Mouse (Mus musculus) MEL (cell line): ENCODE data around the gene Uckl1. TPM values are rescaled to one million over a fixed set of nuclear protein-coding genes. Genes with fewer than 3 reads are reported as not detected.

ENCODE experiments used
- DNase-seq: peaks from one replicate; pipeline ENCODE4 v3.0.0; 2011; ENCODE audit warnings: low read depth, low spot score
- H3K27ac ChIP-seq: 2 replicates; pipeline ENCODE4 v1.5.1; 2012; ENCODE audit warnings: low read depth, mild to moderate bottlenecking, control low read depth, low read length, moderate library complexity; ENCODE audit not compliant: control insufficient read depth
- H3K27me3 ChIP-seq, 2 experiments: fragments of 150-350 bp in 1 of 2; sonication (generic) in 1 of 2; 2 replicates each; pipeline ENCODE4 v1.6.1; 2012; ENCODE audit warnings: low read length in 2 of 2, mild to moderate bottlenecking in 2 of 2, improper control_type of control experiment in 1 of 2, moderate library complexity in 1 of 2; ENCODE audit not compliant: insufficient read depth in 2 of 2, control insufficient read depth in 1 of 2
- H3K36me3 ChIP-seq, 2 experiments: 2 replicates each; pipeline ENCODE4 v1.6.1; 2012 to 2014; ENCODE audit warnings: low read length in 2 of 2, improper control_type of control experiment in 1 of 2, inconsistent platforms in 1 of 2, mild to moderate bottlenecking in 1 of 2; ENCODE audit not compliant: insufficient read depth in 2 of 2, control insufficient read depth in 1 of 2
- H3K4me1 ChIP-seq, 2 experiments: fragments of 150-350 bp in 1 of 2; sonication (generic) in 1 of 2; 2 replicates each; pipeline ENCODE4 v1.6.1; 2012; ENCODE audit warnings: low read length in 2 of 2, improper control_type of control experiment in 1 of 2, mild to moderate bottlenecking in 1 of 2; ENCODE audit not compliant: insufficient read depth in 2 of 2, control insufficient read depth in 1 of 2
- H3K4me3 ChIP-seq, 2 experiments: fragments of 150-350 bp in 1 of 2; sonication (generic) in 1 of 2; 2 replicates each; pipeline ENCODE4 v1.5.1; 2012; ENCODE audit warnings: low read depth in 2 of 2, low read length in 2 of 2, mild to moderate bottlenecking in 2 of 2, moderate library complexity in 2 of 2, control low read depth in 1 of 2, improper control_type of control experiment in 1 of 2; ENCODE audit not compliant: control insufficient read depth in 1 of 2, insufficient read depth in 1 of 2
- H3K79me2 ChIP-seq: 2 replicates; pipeline ENCODE4 v1.6.1; 2012; ENCODE audit warnings: mild to moderate bottlenecking, low read length, moderate library complexity; ENCODE audit not compliant: control insufficient read depth, poor library complexity, insufficient read depth
- H3K9ac ChIP-seq: 2 replicates; pipeline ENCODE4 v1.6.1; 2012; ENCODE audit warnings: low read depth, mild to moderate bottlenecking, control low read depth, low read length, moderate library complexity; ENCODE audit not compliant: control insufficient read depth, poor library complexity, severe bottlenecking
- H3K9me3 ChIP-seq: fragments of 150-350 bp; sonication (generic); replicated peaks from 2 replicates; pipeline ENCODE4 v1.6.1; 2012; ENCODE audit warnings: mild to moderate bottlenecking, low read length, improper control_type of control experiment, moderate library complexity; ENCODE audit not compliant: insufficient read depth
- CHD1 ChIP-seq: IDR thresholded peaks from 2 replicates; pipeline ENCODE4 v1.6.1; 2012; ENCODE audit warnings: low read depth, mild to moderate bottlenecking, inconsistent platforms, low read length, improper control_type of control experiment
- ELF1 ChIP-seq: IDR thresholded peaks from 2 replicates; pipeline ENCODE4 v1.6.1; 2014; ENCODE audit warnings: low read depth, mild to moderate bottlenecking, inconsistent platforms, low read length, improper control_type of control experiment, moderate library complexity
- EP300 ChIP-seq, 2 experiments: IDR thresholded peaks; 2 replicates each; pipeline ENCODE4 v1.6.1; 2011; ENCODE audit warnings: improper control_type of control experiment in 2 of 2, low read length in 2 of 2, low read depth in 1 of 2, mild to moderate bottlenecking in 1 of 2
- GABPA ChIP-seq: IDR thresholded peaks from 2 replicates; pipeline ENCODE4 v1.6.1; 2012; ENCODE audit warnings: low read depth, mild to moderate bottlenecking, inconsistent platforms, low read length, improper control_type of control experiment, moderate library complexity
- JUND ChIP-seq: IDR thresholded peaks from 2 replicates; pipeline ENCODE4 v1.6.1; 2011; ENCODE audit warnings: low read depth, mild to moderate bottlenecking, improper control_type of control experiment, low read length
- MAFK ChIP-seq: IDR thresholded peaks from 2 replicates; pipeline ENCODE4 v1.6.1; 2011; ENCODE audit warnings: low read depth, mild to moderate bottlenecking, low read length, improper control_type of control experiment, borderline replicate concordance
- MAX ChIP-seq: IDR thresholded peaks from 2 replicates; pipeline ENCODE4 v1.6.1; 2011; ENCODE audit warnings: low read length, improper control_type of control experiment
- MEF2A ChIP-seq: IDR thresholded peaks from 2 replicates; pipeline ENCODE4 v1.6.1; 2014; ENCODE audit warnings: low read depth, mild to moderate bottlenecking, inconsistent platforms, low read length, improper control_type of control experiment; ENCODE audit not compliant: poor library complexity, insufficient replicate concordance, severe bottlenecking; ENCODE audit errors: extremely low read depth
- NELFE ChIP-seq: IDR thresholded peaks from 2 replicates; pipeline ENCODE4 v1.6.1; 2011; ENCODE audit warnings: low read depth, low read length, improper control_type of control experiment
- RAD21 ChIP-seq: IDR thresholded peaks from 2 replicates; pipeline ENCODE4 v1.6.1; 2011; ENCODE audit warnings: mild to moderate bottlenecking, low read depth, low read length, improper control_type of control experiment
- RCOR1 ChIP-seq: IDR thresholded peaks from 2 replicates; pipeline ENCODE4 v1.6.1; 2012; ENCODE audit warnings: low read depth, mild to moderate bottlenecking, inconsistent platforms, low read length, improper control_type of control experiment
- SMC3 ChIP-seq: IDR thresholded peaks from 2 replicates; pipeline ENCODE4 v1.6.1; 2011; ENCODE audit warnings: low read depth, low read length, improper control_type of control experiment
- TBP ChIP-seq: IDR thresholded peaks from 2 replicates; pipeline ENCODE4 v1.8.0; 2011; ENCODE audit warnings: low read depth, low read length, improper control_type of control experiment
- TCF12 ChIP-seq: IDR thresholded peaks from 2 replicates; pipeline ENCODE4 v1.6.1; 2014; ENCODE audit warnings: low read depth, mild to moderate bottlenecking, inconsistent platforms, low read length, improper control_type of control experiment, moderate library complexity
- USF1 ChIP-seq: IDR thresholded peaks from 2 replicates; pipeline ENCODE4 v1.6.1; 2014; ENCODE audit warnings: low read depth, mild to moderate bottlenecking, inconsistent platforms, low read length, improper control_type of control experiment, moderate library complexity
- USF2 ChIP-seq, 2 experiments: IDR thresholded peaks; 2 replicates each; pipeline ENCODE4 v1.6.1; 2011 to 2012; ENCODE audit warnings: improper control_type of control experiment in 2 of 2, low read length in 2 of 2, borderline replicate concordance in 1 of 2, inconsistent platforms in 1 of 2, low read depth in 1 of 2, mild to moderate bottlenecking in 1 of 2; ENCODE audit not compliant: insufficient read depth in 1 of 2
- ZC3H11A ChIP-seq: IDR thresholded peaks from 2 replicates; pipeline ENCODE4 v1.6.1; 2012; ENCODE audit warnings: low read depth, mild to moderate bottlenecking, inconsistent platforms, low read length, improper control_type of control experiment
- ZKSCAN1 ChIP-seq: IDR thresholded peaks from 2 replicates; pipeline ENCODE4 v1.6.1; 2012; ENCODE audit warnings: low read depth, mild to moderate bottlenecking, inconsistent platforms, low read length, improper control_type of control experiment, moderate library complexity
- ZMIZ1 ChIP-seq: IDR thresholded peaks from 2 replicates; pipeline ENCODE4 v1.6.1; 2012; ENCODE audit warnings: low read depth, mild to moderate bottlenecking, inconsistent platforms, low read length, improper control_type of control experiment, moderate library complexity
- polyA plus RNA-seq, 2 experiments: library from polyadenylated mRNA; stranded (reverse) in 1 of 2; unstranded in 1 of 2; fragments of >175 nt in 1 of 2; fragments of >200 nt in 1 of 2; gene quantifications; 2 replicates each; pipeline versions ENCODE4 v1.2.1 to v1.2.4; 2012; ENCODE audit warnings: low replicate concordance in 2 of 2, low read depth in 1 of 2; ENCODE audit not compliant: insufficient read length in 2 of 2, insufficient read depth in 1 of 2, missing spikeins in 1 of 2
- total RNA-seq: library from RNA; depleted of rRNA; stranded (reverse); fragments of 300-350 nt; gene quantifications from 2 replicates; pipeline ENCODE4 v1.2.3, GENCODE M21; 2012

Uckl1 gene
- total and polyA plus RNA-seq, 3 experiments, result 15.2 to 24.6 TPM; not detected in 1

- Histone ChIP-seq H3K9me3 (no peaks in the 10 kb centered on the region), H3K36me3 (peaks cover 0 to 10% of the 10 kb centered on the region in 2 experiments; a peak in 3 of 4 replicates), H3K27me3 (no peaks in the 10 kb centered on the region), H3K79me2 (peaks cover 14% of the 10 kb centered on the region), H3K4me1 (peaks cover 3 to 18% of the 10 kb centered on the region in 2 experiments), H3K27ac (no peak overlapping the region), H3K9ac (no peak overlapping the region), H3K4me3 (no peak overlapping the region)
- TF ChIP-seq USF2 (IDR thresholded peaks at IDR 0.05; ENCODE audit: borderline replicate concordance in 1 of 2, insufficient read depth in 1 of 2, low read depth in 1 of 2, low read length in 2 of 2), result no peak
- TF ChIP-seq MAX, result no peak
- no peak for TF ChIP-seq MEF2A
- no peak for TF ChIP-seq RAD21
- TF ChIP-seq USF1, result no peak
- no peak for TF ChIP-seq MAFK
- no peak for DNase-seq
Observed at GRCm38 (mm10) chr2:181589011-181589731, 4.5 kb upstream of the Uckl1 start.

GRCm38 (mm10) chr2:181588229-181588780 lies 3.6 kb upstream of the Uckl1 start:
- Histone ChIP-seq H3K9ac (no peak overlapping the region), H3K4me3 (no peak overlapping the region), H3K79me2 (peaks cover 14% of the 10 kb centered on the region), H3K9me3 (no peaks in the 10 kb centered on the region), H3K36me3 (peaks cover 0 to 7% of the 10 kb centered on the region in 2 experiments; a peak in 3 of 4 replicates), H3K27me3 (no peaks in the 10 kb centered on the region), H3K4me1 (peaks cover 0 to 12% of the 10 kb centered on the region in 2 experiments; a peak in 2 of 4 replicates), H3K27ac (no peak overlapping the region)
- TF ChIP-seq ELF1 (no peak), NELFE (no peak), RCOR1 (no peak), CHD1 (no peak), TCF12 (no peak), SMC3 (no peak), TBP (no peak), JUND (no peak), EP300 (IDR thresholded peaks at IDR 0.05; ENCODE audit: low read depth in 1 of 2, low read length in 2 of 2) (no peak), GABPA (no peak), USF2 (IDR thresholded peaks at IDR 0.05; ENCODE audit: borderline replicate concordance in 1 of 2, insufficient read depth in 1 of 2, low read depth in 1 of 2, low read length in 2 of 2) (no peak), ZC3H11A (no peak), ZMIZ1 (no peak), ZKSCAN1 (no peak)
- no peak for DNase-seq
